Mouse (Mus musculus) ES-CJ7 (cell line): ENCODE measurements around the gene Pld5.

Experiments used
- DNase-seq: peaks from one replicate; pipeline ENCODE4 v3.0.0; 2011; ENCODE audit warnings: low read depth, low spot score

The Pld5 gene

GRCm38 (mm10) chr1:176274667-176275610 is at the start of gene Pld5:
Pld5 (minus strand) TSS chr1:176275312.
- peak; percentile 63 for DNase-seq

- DNase-seq: no peak
These were observed 40.0 kb upstream of the Pld5 start for GRCm38 (mm10) chr1:176315063-176315462.

- no peak for DNase-seq
These were observed 35.1 kb upstream of the Pld5 start for GRCm38 (mm10) chr1:176310174-176310573.

- no peak for DNase-seq
These were observed 14.3 kb upstream of the Pld5 start for GRCm38 (mm10) chr1:176289396-176289795.

GRCm38 (mm10) chr1:176275611-176275980 is 484 bp upstream of the Pld5 start:
- no peak for DNase-seq

GRCm38 (mm10) chr1:176248717-176249030 is 26.4 kb downstream of the Pld5 start:
- no peak for DNase-seq

GRCm38 (mm10) chr1:176247885-176248716 is 27.0 kb downstream of the Pld5 start:
- no peak for DNase-seq

GRCm38 (mm10) chr1:176239199-176239598 is 35.9 kb downstream of the Pld5 start:
- DNase-seq: no peak

GRCm38 (mm10) chr1:176223794-176224193 is 51.3 kb downstream of the Pld5 start:
- DNase-seq: no peak

GRCm38 (mm10) chr1:176223196-176223595 is 51.9 kb downstream of the Pld5 start:
- DNase-seq: peak; percentile 75

- DNase-seq: peak; percentile 66
These were observed 56.9 kb downstream of the Pld5 start for GRCm38 (mm10) chr1:176218217-176218616.

GRCm38 (mm10) chr1:176213645-176214221 is 61.4 kb downstream of the Pld5 start:
- no peak for DNase-seq

- DNase-seq: no peak
These were observed 62.0 kb downstream of the Pld5 start for GRCm38 (mm10) chr1:176212922-176213644.

- no peak for DNase-seq
These were observed 64.3 kb downstream of the Pld5 start for GRCm38 (mm10) chr1:176210803-176211202.

- no peak for DNase-seq
These were observed 67.1 kb downstream of the Pld5 start for GRCm38 (mm10) chr1:176208014-176208413.

GRCm38 (mm10) chr1:176202360-176202759 is 72.8 kb downstream of the Pld5 start:
- DNase-seq: no peak

GRCm38 (mm10) chr1:176197036-176197766 is 77.9 kb downstream of the Pld5 start:
- no peak for DNase-seq

GRCm38 (mm10) chr1:176196341-176196740 is 78.8 kb downstream of the Pld5 start:
- peak; percentile 53 for DNase-seq

GRCm38 (mm10) chr1:176194727-176195126 is 80.4 kb downstream of the Pld5 start:
- no peak for DNase-seq

GRCm38 (mm10) chr1:176183991-176184390 is 91.1 kb downstream of the Pld5 start:
- no peak for DNase-seq

GRCm38 (mm10) chr1:176174971-176175370 is 100.1 kb downstream of the Pld5 start:
- DNase-seq: no peak
